Mouse (Mus musculus): Measurements from ENCODE around the gene Rps3.
"Not testable (repeated sequence)": the region's sequence is repeated elsewhere in the genome, so short reads cannot be mapped to it uniquely, and the experiment has no call there.

Rps3 gene

DNA sequence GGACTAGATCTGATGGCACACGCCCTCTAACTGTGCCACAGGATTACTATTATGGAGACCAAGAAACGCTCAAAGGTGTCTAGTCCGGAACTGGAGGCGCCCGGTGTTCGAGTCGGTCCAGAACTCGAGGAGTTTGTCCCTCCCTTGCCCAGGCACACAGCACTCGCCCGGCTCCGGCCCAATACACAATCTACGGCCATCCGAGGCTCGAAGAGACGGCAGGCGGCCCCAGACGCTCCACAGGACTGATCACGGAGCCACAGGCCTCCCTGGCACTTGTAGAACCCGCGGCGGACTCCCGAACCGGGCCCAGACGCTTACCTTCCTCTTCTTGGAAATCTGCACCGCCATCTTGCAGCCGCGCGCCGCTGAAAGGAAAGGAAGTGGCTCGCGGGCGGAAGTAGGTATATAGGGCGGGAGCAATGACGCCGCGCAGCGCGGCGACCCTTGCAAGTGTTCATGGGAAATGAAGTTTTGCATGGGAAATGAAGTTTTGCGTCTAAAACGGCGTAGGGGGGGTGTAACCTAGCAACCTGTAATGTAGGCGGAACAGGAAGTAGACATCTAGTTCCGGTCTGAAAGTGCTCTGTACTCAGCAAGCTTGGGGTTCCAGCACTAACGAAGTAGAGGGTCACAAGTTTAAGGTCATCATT lies at the start of gene Rps3:
TSS of gene Rps3 (minus strand) at position 468 of the 653 bp plus-strand sequence.
- DNase-seq (ENCODE audit: extremely low spot score, low spot score): peak; percentile 97

DNA sequence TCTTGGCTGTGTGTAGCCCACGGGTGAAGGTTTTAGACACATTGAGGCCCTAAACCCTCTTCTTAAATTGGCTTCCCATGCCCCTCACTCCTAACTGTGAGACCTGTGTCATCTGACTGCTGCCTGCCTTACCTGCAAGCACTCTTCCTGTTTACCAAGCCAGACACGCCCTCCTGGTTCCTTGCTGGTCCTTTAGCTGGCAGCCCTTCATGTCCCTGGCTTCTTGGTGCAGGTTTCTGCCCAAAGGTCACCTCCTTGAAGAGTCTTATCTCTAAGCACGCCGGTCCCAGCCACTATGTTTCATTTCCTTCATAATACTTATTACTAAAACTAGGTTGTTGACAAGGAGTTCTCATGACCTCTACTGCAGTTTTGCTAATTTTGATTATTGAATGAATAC lies 49.0 kb upstream of the Rps3 start:
- DNase-seq (ENCODE audit: extremely low spot score, low spot score): no peak

DNA sequence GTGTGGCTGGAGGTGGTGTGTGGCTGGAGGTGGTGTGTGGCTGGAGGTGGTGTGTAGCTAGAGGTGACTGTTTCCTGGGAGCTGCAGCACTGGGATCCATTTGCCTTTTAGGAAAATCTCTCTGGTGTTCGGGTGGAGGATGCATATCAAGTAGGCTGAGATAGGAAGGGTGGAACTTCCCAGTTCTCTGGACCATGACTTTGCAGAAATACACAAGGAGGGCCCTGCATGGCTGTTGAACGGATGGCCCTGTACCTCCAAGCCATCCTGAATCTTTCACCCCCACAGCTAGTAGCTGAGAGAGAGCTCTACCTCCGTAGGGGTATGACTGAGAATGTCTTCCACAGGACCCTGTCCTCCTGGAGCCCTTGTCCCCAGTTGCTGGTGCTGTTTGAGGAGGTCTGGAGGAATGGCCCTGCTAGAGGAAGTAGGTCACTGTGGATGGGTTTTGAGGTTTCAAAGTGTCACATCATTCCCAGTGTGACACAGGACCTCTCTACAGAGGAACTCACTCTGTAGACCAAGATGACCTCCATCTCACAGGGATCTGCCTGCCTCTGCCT lies 48.0 kb upstream of the Rps3 start:
- DNase-seq (ENCODE audit: extremely low spot score, low spot score): no peak

DNA sequence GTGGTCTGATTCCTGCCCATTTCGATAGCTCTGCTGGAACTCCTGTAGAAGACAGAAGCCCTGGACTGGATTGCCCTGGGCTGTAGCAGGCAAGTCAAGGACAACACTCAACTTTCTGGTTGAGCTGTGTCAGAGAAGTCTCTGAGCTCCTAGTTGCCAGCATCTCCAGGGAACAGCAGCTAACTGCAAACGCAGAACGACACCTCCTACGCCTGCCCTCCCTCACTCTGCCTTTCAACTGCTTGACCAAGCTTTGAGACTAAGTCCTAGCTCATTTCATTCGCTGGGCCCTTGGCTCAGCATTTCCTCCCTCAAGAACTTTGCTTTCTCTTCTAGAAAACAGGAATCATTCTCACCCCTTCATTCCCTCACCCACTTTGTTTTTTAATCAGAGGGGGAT lies 45.9 kb upstream of the Rps3 start:
- DNase-seq (ENCODE audit: extremely low spot score, low spot score): no peak

DNA sequence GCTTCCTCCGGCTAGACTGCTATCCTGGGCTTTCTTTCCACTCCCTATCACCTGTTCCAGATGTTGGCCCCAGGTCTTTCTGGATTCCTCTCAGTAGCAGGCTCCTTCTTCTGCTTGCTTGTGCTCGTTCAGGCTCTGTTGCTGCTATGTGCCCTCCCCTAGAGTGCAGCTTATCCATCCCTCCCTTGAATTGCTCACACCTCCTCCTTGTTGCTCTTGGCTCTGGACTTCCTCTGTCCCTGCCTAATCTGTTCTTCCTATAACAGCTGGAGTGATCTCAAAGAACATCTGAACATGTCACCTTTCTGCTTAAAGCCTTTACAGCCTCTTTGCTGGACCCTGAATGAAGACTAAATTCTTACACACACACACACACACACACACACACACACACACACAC lies 45.0 kb upstream of the Rps3 start:
- no peak for DNase-seq (ENCODE audit: extremely low spot score, low spot score)

DNA sequence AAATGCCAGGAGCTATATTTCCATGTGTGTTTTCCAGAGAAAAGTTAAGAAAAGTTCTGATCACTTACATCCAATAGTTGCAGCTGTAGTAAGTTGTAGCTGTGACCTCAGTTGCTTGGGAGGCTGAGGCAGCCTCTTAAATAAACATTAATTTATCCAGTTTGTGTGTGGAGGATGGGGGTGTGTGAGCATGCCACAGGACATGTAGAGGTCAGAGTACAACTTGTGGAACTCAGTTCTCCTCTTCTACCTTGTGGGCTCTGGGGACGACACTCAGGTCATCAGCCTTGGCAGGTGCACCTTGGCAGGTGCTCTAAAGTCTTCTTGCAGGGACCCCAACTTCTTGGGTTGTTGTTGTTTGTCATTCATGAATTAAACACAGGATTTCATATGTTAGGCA lies 40.3 kb upstream of the Rps3 start:
- no peak for DNase-seq (ENCODE audit: extremely low spot score, low spot score)

DNA sequence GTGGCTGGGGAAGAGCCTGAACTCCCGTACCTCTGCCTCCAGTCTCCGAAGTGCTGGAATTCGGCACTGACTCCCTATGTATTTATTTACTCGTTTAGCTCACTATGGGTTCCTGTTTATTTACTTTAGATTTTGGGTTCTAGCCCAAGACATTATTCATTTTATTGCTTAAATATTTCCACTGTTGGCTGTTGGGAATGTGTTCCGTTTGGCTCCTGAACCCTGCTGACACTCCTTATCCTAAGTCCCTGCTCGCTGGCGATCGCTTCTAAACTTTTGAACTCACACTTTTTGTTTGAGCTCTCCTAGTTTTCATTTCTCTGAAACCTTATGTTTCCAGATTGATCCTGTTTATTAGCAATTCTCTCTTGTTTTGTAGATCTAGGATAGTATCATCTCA lies 39.6 kb upstream of the Rps3 start:
- DNase-seq (ENCODE audit: extremely low spot score, low spot score): no peak

DNA sequence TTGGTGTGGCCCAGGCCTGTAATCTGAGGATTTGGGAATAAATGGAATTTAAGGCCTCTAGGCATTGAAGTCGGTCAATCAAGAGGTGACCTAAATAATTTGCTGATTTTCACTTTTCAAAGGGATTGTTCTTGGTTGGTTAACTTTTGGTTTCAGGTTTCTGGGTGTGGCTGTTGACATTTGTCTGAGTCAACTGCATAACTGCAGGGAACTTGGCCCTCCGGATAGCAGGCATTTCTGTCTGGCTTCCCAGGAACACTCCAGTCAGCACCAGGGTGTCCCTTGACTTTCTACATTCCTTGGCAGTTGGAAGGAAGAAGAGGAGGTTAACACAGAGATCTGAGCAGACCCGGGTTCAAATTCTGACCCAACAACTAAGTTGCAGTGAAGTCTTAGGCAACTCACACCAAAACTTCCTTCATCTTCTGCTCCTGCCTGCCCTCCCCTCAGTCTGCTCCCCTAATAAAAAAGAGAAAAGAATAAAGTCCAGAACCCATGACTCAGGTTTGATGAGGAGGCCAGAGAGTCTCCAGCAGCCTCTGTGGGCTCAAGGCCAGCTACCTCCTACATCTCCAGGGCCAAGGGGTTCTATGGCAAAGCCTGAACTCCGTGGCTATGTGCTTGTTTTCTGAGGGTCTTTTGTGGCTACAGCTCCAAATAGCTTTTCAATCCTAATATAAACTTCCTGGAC lies 35.6 kb upstream of the Rps3 start:
- DNase-seq (ENCODE audit: extremely low spot score, low spot score): no peak

DNA sequence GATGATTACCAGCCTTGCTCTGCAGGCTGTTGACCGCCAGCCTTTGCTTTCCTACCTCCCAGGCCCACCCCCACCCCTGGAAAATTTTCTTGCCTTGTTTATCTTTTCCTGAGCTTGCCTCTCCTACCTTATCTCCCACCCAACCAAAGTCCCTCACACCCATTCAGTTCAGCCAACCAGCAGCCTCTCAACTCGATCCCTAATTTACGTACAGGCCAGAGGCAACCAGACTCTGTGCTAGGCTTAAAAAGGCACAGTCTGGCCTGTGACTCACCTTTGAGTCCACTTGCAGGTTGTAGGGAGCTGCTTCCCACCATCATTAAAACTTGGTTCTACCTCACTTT lies 33.2 kb upstream of the Rps3 start:
- DNase-seq (ENCODE audit: extremely low spot score, low spot score): no peak

DNA sequence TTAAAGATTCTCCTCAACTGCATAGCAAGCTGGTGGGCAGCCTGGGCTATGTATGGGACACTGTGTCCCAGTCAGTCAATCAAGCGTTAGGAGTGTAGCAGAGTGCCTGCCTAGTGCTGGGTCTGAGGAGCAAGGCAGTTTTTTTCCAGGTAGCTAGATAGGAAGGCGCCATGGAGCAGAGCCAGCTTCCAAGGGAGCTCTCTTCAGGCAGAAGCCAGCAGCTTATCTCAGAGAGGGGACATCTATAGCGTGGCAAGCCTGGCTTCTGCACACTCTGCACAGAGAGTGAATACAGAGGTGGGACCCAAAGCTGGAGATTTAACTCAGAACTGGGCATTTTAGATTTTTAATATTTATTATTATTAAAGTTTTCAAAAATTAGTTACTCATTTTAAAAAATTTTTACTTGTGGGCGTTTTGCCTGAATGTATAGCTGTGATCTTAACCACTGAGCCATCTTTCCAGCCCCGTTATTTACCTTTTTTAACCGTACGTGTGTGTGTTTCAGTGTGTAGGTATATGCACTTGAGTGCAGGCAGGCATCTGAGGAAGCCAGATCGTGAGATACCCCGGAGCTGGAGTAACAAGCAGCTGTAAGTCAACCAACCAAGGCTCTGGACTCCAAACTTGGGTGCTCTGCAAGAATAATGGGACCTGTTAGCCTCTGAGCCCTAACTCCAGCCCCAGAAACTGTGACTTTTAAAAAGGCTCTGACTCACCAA lies 32.7 kb upstream of the Rps3 start:
- no peak for DNase-seq (ENCODE audit: extremely low spot score, low spot score)

DNA sequence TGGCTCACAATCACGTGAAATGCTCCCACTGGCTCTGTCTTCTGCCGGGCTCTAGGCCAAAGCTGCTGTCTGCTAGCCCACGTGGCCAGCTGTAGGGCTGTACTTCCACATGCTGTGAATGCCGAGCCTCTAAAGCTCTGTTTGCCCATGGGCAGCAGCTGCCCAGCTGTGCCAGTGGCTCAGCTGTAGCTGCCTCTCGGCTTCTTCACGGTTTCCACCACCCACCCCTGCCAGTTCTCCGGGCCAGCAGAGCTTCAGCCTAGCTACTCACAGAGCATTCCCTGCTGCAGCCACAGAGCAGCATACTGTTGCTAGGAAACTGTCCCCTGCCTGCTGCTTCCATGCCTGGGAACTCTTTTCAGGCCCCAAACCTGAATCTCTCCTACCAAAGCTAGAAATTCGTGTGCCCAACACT lies 26.6 kb upstream of the Rps3 start:
- peak; percentile 16 for DNase-seq (ENCODE audit: extremely low spot score, low spot score)

DNA sequence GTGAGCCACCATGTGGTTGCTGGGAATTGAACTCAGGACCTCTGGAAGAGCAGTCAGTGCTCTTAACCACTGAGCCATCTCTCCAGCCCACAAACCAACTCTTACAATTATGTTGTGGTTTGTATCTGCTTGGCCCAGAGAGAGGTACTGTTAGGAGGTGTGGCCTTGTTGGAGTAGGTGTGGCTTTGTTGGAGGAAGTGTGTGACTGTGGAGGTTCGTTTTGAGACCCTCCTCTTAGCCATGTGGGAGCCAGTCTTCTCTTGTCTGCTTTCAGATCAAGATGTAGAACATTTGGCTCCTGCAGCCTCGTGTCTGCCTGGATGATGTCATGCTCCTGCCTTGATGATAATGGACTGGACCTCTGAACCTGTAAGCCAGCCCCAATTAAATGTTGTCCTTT lies 24.6 kb upstream of the Rps3 start:
- DNase-seq (ENCODE audit: extremely low spot score, low spot score): not testable (repeated sequence)

DNA sequence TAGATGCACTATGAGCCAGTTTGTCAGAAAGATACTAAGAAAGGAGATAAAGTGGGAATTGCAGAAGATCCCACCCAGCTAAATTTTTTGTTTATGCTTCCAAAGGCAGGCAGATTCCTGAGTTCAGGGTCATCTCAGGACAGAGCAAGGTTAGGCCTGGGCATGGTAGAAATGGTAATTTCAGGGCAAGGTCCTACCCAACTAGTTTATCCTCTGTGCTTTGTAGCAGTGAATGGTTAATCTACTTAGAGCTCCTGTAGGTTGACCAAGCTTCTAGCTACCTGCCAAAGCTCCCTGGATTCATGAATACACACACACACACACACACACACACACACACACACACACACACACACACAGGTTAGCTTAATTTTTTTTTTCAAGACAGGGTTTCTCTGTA lies 21.0 kb upstream of the Rps3 start:
- DNase-seq (ENCODE audit: extremely low spot score, low spot score): no peak

DNA sequence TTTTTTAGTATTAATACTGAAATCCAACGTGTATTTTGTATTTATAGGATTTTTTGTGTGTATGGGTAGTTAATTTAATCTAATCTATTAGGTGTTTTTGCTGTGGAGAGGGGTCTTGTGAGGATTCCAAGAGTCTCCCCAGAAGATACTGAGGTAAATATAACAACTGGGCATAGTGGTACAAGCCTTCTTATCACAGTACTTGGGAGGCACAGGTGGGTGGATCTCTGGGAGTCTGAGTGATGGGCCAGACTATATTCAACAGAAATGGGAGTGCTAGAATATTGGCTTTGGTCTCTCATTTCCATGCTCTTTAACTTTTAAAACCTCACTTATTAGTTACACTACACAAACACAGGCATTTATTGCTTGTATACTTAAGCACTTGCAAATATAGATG lies 17.6 kb upstream of the Rps3 start:
- no peak for DNase-seq (ENCODE audit: extremely low spot score, low spot score)

DNA sequence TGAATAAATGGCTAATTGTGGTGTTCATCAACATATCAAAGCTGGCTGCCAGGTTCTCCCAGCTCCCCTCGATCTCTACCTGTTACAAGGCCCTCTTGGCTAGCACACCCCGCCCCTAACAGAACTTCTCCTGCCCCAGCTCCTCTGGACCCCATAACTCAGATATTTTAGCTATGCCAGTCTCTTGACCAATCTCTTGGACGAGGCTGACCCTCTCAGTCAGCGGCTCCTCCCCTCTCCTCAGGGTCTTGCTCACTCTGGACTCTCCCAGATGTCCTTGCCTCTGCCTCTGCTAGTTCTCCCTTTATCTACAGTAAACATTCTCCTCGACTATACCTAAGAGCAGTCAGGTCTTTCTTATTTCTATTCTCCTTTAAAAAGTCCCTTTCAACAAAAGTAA lies 17.1 kb upstream of the Rps3 start:
- DNase-seq (ENCODE audit: extremely low spot score, low spot score): no peak

DNA sequence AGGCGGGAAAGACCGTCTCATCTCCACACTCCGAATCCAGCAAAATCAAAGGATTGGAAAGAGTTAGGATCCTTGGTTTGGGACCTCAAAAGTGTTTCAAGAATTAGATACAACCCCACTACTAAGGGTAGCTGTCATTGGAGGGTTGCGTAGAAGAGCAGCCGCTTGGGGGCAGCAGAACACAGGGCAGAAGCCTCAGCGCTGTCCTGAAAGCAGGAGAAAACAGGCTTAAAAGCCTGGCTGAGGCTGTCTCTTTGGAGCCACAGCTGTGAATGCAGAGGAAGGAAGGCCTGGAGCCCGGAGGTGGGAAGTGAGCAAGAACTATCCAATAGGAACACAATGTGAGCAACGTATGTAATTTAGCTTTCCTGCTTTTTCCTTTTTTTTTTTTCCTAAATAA lies 16.7 kb upstream of the Rps3 start:
- peak; percentile 81 for DNase-seq (ENCODE audit: extremely low spot score, low spot score)

DNA sequence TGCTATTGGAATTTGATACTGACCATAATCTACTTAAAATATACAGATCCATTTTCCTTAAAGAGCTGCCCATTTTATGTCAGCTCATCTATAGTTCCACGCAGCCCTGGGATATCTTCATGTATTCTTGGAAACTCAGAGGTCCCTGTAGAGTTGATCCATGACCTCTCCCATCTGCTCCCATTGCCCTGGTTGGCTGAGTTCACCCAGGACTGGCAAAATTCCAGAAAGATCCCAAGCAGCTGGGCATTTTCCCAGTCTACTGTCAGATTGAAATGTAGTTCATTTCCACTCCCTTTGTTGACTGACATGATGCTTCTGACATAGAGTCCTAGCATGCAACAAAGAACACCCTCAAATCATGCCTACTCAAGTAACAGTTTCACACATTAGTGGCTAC lies 15.6 kb upstream of the Rps3 start:
- DNase-seq (ENCODE audit: extremely low spot score, low spot score): no peak

DNA sequence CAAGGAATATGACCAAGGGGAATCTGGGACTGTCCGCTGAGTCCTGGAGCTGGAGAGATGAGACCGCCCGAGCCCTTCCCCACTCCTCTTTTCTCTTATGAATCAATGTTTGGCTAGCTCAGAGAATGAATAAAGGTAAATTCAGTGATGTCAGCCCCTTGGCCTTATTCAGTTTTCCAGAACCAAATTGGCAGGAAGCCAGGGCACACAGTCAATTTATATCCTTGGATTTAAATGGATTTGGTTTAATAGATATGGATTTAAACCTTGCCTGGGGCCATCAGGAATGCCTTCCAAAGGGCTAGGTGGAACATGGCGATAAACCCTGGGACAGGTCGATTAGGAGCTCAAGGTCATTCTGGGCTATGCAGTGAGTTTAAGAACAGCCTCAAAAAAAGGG lies 6.2 kb upstream of the Rps3 start:
- DNase-seq (ENCODE audit: extremely low spot score, low spot score): no peak

DNA sequence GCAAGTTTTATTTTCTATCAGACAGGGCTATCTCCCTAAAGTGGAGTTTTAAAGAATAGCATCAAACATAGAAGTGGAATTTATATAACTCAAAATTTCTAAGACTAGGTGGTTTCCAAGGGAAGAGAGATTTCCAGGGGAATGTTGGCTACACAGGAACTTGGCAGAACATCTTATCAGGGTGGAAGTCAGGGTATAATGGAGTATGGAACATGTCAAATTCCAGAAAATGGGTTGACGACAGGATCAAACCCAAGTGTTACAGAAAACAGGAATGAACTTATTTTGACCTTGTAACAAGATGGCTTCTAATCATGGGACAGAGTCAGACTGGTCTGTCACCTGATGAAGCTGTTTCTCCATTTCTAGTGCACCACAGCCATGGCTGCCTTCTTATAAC lies 1.1 kb upstream of the Rps3 start:
- no peak for DNase-seq (ENCODE audit: extremely low spot score, low spot score)

DNA sequence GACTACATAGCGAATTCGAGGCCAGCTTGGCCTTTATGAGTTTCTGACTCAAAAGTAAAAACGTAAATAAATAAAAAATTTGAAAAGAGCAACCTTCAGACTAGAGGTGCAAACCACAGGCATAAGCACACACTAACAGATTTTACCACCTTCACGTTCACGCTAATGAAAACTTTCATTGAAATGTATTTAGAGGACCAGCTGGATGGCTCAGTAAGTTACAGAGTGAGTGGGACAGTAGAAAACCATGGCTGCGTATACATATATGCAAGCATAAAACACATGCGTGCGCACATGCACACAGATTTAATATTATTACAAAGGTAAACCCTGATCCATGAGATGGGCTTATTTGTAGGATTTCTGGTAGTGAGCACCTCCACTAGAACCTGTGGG lies 384 bp upstream of the Rps3 start:
- no peak for DNase-seq (ENCODE audit: extremely low spot score, low spot score)

DNA sequence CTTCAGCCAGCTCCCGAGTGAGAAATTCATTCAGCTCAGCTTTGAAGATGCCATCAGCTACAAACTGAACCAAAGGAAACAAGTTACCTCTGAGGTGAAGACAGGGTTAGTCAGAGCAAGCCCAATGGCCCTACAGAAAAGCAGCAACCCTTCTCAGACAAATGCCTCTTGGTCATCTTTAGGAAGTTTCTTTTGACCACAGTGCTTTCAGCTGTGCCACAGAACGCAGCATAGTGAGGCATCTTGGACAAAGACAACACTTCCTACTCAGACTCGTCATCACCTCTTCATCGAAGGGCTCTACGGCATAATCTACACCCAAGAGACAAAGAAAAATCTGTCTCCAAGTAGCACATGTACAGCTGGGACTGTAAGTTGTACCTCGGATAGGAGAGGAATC lies 901 bp downstream of the Rps3 start:
- DNase-seq (ENCODE audit: extremely low spot score, low spot score): peak; percentile 17

DNA sequence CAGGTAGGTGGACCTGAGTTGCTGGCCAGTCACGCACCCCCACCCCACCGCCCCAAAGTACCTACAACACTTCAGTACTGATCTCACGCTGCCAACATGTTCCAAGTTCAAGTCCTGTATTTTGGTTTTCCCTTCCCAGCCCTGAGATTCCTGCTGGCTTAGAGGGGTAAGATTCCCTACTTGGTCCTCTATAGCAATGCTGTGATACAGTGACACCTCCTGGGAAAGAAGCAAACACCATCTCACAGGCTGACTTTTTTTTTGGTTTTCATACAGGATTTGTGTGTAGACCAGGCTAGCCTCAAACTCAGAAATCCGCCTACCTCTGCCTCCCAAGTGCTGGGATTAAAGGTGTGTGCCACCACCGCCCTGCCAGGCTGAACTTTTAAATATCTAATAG lies 6.3 kb downstream of the Rps3 start:
- DNase-seq (ENCODE audit: extremely low spot score, low spot score): no peak
